Mouse (Mus musculus): ENCODE results near the gene Cd28.

GRCm38 (mm10) chr1:60762916-60763315 is 46.3 kb downstream of the Cd28 start:
- TF ChIP-seq CTCF (IDR thresholded peaks at IDR 0.05), result no peak
- TF ChIP-seq POLR2A (IDR thresholded peaks at IDR 0.05; ENCODE audit: insufficient read depth, low read depth, low read length), result no peak
